Mouse (Mus musculus): ENCODE results near the gene Spats1.
"Not testable (repeated sequence)": the region's sequence is repeated elsewhere in the genome, so short reads cannot be mapped to it uniquely, and the experiment has no call there.

- not testable (repeated sequence) for TF ChIP-seq KAT2A (IDR thresholded peaks at IDR 0.05; ENCODE audit: insufficient replicate concordance, low read length); MXI1 (IDR thresholded peaks at IDR 0.05; ENCODE audit: low read depth, low read length); ZC3H11A (IDR thresholded peaks at IDR 0.05; ENCODE audit: low read depth, low read length); ZNF384 (IDR thresholded peaks at IDR 0.05; ENCODE audit: low read depth, low read length); POLR2A (IDR thresholded peaks at IDR 0.05; ENCODE audit: low read depth, low read length); RCOR1 (conservative IDR thresholded peaks at IDR 0.05; ENCODE audit: low read depth, low read length); CTCF (conservative IDR thresholded peaks at IDR 0.05 in 1 of 2, IDR thresholded peaks at IDR 0.05 in 1 of 2; ENCODE audit: low read depth in 2 of 2, low read length in 2 of 2); EP300 (IDR thresholded peaks at IDR 0.05; ENCODE audit: low read length); HCFC1 (IDR thresholded peaks at IDR 0.05; ENCODE audit: low read depth, low read length)
These were observed 63.6 kb downstream of the Spats1 start for GRCm38 (mm10) chr17:45411617-45412016.

Measured in CH12.LX (cell line).